Mouse (Mus musculus): ENCODE measurements around the gene Pdia5.

DNA sequence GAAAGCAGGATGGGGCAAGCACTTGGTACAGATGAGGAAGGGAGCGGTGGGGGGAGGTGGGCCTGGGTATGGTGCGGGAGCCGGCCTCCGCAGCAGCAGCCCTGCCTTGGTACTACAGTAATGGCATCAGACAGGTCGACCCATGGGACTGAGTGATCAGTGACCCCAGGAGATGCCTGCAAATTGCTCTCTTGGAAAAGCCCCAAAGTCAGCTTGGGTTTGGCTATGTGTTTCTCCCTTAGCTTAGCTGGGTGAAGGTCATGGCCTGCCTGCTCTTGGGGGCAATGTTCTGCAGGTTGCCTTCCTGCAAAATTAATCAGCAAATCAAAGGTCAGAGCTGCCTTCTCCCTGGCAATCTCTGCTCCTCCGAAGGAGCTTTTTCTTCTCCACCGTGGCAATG lies 28.6 kb upstream of the Pdia5 start:
- TF ChIP-seq TAL1 (IDR thresholded peaks at IDR 0.05; ENCODE audit: low read length) (no peak; the same call in 2 of the 3 replicates), GATA1 (IDR thresholded peaks at IDR 0.05; ENCODE audit: low read length) (no peak)
